Mouse (Mus musculus) right cerebral cortex, postnatal 36 days (tissue): ENCODE data around the gene Prr15l.

Experiments
- DNase-seq, 2 experiments: peaks; one replicate each; pipeline ENCODE4 v3.0.0; 2022; ENCODE audit warnings: low spot score in 2 of 2, mixed read lengths in 1 of 2

Gene Prr15l

DNA sequence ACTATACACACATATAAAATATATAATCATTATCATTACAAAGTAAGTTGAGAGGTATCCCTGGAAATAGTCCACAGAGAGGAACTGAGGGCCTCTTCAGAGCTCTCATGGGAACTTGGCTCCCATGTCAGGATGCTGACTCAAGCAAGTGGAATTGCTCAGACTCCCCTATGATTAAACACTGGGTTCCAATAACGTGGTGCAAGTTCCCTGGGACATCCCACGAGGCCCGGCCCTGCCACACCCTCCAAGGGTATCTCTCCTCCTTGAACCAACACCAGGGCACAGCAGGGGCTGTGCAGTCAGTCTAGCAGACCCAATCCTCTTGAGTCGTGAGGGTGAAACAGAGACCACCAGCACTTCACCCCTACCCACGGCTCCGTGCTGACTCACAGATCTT, 8.9 kb upstream of the Prr15l start:
- DNase-seq: no peak

DNA sequence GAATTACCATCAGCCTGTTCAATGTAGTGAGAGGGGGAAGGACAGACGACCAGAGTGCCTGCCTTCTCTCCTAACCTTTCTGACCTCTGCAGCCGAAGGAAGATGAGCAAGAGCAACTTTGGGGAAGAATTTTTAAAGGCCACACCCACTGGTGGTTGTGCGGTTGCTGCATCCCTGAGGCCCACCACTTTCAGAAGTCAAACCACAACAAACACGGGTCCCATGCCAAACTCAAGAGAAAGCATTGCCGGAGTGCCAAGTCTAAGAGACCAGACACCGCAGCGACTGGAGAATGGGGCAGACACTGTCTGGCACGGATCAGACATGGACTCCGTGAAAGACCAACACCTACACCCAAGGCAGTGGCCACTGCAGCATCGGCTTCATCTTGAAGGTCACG, 3.0 kb upstream of the Prr15l start:
- no peak for DNase-seq

DNA sequence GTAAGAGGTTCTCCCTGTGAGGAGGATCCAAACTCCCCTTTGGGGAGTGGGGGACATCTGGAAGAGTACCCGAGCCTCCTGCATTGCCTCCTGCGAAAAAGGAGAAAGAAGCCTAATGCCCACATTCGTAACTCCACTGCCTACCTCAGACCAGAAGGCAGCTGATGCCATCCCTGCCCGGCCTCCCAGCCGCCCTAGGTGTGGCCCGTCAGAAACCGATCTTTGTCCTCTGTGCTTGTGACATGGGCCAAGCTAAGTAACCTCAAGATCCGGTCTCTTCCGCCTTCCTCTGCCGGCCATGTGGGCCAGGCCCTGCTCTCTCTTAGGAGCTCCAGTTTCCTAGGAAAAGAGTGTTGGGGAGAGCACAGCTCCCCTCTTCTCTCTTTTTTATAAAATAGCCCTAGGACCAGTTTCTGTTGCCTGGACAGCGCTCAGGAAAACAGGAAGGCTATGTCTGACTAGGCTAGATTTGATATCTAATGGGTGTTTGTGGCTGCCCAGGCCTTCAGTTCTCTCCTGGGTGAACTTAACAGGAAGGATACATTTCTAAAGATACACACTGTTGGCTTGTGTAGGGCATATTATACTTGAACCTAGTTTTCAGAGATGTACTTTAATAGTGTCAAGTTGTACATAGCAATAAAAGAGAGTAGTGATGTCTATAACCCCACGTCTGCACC, 2.3 kb upstream of the Prr15l start:
- no peak for DNase-seq

DNA sequence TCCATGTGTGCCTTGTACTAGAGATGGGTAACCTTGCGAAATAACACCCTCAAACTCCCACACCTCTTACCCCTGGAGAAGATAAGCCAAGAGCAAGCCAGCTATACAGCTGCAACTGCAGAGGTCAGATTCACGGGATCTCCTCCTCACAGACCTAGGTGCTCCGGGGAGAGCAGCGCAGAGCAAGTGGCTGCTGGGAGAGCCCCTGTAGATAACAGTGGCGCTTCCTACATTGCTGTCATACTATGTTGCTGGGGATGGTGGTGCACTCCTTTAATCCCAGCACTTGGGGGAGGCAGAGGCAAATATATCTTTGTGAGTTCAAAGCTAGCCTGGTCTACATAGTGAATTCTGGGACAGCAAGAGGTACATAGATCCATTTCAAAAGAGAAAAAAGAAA, 1.3 kb upstream of the Prr15l start:
- DNase-seq: no peak

DNA sequence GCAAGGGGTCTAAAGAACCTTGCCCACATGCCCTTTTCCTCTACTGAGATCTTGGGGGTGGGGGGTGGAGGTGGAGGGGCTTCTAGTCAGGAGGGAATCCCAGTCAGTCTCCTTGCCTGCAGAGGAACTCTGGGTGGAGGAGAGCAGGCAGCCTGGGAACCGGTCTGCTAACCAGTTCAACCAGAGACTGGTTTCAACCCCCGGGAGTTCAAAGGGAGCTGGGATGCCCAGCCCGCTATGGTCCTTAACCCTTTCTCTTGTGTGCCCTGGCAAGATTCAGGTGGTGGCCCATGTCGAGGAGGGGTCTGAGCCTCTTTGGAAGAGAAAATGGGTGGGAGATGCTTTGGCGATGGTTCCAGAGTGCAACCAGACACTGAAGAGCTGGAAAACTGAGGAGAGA, 787 bp downstream of the Prr15l start:
- no peak for DNase-seq

DNA sequence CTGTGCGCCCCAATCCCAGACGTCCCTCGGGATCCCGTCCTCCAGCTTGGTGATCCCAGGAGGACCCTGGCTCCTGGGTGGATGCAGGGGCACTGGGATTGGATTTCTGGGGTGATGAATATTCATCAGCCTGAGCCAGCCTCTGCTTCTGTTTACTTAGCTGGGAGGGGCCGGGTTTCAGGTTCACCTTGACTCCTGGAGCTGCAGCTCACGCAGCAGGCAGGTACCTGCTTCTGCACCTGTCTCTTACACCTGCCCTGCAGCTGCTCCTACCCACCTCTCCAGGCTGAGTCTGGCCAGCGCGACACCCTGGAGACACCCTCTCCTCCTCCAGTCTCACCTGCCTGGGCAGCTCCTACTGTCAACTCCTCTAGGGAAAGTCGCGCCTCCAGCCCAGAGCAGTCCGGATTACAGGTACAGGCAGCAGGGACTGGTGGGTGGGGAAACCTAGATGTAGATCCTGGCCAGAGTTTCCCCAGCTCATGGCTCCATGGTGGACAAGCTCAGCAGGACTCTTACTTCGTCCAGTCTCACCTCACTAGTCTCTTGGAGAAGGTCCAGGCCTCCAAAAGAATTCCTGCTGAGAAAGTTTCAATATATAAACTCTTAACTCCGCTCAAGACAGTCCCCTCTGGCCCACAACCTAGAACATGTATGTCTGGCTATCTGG, 1.3 kb downstream of the Prr15l start:
- no peak for DNase-seq

DNA sequence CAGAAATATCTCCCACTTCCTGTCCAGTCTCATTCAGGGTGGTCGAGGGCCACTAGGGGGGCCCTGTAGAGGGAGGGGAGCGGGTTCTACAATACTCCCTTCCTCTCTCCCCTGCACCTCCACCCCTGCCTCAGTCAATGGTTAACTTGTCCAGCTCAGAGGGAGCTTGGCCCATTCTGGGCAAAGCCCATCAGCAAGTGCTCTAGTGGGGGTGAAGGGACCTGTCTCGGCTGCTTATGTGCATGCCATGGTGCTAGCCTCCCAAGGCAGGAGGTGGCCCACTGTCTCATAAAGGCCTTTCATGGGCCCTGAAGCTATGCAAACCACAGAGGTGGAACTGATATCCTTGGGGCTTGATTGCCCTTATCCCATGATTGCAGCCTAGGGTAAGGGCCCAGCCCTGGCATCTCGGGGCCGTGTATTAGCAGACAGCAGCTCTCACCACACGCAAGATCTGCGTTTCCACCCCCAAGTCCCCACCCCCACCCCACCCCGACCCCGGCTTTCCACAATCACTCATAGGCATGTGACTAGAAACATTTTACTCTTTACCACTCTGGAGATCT, 1.9 kb downstream of the Prr15l start:
- no peak for DNase-seq

DNA sequence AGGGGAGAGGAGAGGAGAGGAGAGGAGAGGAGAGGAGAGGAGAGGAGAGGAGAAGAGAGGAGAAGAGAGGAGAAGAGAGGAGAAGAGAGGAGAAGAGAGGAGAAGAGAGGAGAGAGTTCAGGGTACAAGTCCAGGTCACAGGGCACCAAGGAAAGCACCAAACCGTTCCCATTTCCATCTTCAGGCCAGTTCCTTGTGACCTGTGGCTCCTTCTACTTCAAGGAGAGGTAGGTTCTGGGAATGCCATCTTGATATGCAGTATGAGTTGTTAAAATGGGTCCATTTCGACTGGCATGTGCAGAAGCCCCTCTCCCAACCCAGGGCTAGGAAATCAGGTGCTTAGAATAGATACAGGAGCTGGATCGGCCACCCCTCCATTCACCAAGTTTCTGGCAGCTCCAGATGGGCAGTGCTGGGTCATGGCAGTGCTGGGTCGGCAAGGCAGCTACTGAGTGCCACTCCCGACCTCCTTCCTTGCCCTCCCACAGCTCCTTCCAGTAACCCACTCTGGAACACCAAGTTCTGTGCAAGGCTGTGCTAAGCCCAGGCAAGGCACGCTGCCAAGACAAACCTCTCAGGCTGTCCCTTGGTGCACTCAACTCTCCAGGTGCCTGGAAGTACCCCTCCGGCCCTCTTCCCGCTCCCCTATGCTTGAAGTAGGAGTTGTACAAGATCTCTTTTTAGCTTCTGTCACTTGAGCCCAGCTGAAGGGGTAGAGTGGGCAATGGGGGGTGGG, 3.6 kb downstream of the Prr15l start:
- no peak for DNase-seq

DNA sequence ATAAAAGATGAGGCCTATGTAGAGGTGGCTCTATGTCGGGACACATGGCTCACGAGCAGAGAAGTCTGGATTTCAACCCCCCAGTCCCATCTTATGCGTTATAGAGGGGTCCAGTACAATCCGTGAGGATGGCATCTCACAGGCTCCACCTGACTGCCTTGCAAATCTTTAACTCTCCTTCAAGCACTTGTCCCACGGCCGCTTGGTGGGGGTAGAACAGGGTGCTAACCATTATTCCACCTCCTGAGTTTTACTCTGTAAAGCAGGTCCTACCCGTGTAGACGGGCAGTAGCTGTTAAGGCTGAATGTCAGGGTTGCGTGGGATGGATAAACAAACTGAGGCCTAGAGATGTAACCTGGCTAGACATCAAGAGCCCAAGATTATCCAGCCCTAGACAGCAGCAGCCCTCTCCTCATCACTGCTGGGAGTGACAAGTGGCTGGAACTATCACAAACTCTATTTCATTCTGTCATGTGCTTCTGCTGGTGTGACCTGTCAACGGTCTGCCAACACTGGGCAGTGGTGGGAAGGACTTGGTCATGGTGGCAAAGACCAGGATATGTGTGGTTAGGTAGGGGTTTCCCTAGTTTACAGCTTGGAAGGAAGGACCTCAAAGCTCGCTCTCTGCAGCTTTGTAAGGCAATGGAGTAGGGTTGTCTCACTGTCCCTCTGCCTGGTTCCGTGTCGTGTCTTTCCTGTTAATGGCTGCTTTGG, 5.8 kb downstream of the Prr15l start:
- DNase-seq: no peak

DNA sequence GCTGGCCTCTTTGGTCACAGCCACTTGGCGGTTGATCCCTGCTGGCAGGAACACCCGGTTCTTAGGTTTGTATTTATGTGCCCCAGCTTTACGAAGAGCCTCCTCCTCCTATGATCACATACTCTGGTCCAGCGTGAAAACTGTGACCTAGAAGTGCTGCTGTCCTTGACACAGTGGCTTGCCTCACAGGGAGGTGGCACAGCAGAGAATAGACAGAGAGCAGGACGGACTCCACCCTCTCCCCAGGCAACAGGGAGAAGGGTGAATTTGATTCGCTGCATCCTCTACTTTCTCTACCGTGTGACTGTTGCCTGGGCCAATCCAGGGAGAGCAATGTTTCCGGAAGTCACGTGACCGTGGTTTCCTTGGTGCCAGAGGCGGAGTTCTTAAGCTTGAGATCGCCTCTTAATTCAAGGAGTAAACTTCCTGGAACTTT, 7.0 kb downstream of the Prr15l start:
- DNase-seq: no peak

DNA sequence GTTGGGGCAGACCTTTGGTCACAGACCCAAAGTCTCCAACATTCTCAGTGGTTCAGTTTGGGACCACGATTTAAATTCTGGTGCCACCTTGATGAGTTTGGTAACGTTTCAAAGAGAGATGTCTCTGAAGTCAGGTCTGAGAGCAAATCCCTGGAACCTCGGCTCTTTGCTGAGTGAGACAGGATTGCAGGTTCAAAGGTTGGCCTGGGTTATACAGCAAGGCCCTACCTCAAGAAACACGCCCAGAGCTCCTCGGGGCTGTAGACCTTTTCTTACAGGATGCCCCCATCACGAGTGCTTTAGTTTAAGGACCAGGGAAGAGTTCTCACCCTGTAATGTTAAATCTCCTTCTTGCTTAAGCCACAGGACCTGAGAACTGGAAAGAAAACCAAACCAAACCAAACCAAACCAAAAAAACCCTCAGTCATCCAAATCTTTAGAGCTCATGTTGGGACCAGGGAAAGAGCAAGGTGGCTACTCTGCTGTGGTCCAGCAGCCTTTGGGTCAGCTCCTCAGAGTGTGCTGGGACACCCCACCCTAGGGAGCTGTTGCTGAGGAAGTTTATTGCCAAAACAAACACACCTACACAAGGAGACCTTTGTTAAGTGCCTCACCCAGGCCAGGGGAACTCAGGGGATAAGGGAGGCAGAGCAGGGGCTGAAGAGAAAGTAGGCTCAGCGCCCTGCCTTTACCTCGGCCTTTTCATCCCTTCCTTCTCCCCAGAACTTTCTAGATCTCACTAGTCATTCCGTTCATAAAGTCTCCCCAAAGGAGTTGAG, 8.2 kb downstream of the Prr15l start:
- no peak for DNase-seq

DNA sequence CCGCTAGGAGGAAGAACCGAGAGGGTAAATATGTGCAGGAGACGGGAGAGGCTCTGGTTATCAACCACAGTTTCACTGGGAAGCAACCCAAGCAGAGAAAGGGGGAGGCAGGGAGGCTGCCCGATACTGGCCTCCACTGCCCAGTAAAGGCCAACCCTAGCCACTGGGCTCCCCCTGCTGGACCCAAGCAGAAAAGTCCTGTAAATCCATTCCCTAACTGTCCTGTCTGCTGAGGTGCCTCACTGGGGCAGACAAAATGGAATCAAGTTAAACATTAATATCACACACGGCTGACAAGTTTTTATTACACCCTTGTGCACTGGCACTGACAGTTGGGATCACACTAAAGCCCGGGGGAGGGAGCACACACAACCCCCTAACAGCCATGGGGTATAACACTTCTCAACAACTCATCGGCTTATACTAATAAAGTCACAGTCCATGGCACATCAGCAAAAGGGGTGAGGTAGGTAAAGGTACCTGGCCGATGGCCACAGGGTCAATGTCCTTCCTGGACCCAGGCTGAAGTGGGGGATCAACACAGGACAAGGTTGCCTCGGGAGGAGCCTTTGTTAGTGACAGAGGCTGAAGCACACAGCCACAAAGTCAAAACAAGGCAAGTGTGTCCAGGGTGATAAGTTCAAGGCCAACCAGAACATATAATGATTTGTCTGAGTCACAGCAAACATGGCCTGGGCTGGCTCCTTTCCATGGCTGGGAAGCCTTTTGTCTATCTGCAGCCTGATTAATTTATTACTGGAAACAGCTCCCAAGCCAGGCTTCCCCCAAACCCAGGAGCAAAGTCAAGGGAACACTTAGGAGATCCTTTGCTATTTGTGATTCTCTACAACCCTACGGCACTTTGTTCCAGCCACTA, 9.9 kb downstream of the Prr15l start:
- DNase-seq: no peak

DNA sequence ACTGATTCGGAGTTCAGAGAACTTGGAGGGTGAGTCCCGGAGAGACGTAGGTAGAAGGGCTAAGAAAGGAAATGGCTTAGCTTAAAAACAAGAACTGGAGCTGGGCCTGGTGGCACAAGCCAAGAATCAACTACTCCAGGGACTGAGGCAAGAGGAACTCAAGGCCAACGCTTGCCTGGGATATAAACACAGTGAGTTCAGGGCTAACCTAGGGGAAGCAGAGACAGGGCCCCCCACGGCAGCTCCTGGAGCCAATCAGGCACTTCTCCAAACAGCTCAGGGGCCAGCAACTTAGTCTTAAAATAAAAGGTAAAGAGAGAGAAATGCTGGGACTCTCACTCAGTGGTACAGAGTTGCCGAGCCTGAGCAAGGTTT, 10.5 kb downstream of the Prr15l start:
- no peak for DNase-seq

DNA sequence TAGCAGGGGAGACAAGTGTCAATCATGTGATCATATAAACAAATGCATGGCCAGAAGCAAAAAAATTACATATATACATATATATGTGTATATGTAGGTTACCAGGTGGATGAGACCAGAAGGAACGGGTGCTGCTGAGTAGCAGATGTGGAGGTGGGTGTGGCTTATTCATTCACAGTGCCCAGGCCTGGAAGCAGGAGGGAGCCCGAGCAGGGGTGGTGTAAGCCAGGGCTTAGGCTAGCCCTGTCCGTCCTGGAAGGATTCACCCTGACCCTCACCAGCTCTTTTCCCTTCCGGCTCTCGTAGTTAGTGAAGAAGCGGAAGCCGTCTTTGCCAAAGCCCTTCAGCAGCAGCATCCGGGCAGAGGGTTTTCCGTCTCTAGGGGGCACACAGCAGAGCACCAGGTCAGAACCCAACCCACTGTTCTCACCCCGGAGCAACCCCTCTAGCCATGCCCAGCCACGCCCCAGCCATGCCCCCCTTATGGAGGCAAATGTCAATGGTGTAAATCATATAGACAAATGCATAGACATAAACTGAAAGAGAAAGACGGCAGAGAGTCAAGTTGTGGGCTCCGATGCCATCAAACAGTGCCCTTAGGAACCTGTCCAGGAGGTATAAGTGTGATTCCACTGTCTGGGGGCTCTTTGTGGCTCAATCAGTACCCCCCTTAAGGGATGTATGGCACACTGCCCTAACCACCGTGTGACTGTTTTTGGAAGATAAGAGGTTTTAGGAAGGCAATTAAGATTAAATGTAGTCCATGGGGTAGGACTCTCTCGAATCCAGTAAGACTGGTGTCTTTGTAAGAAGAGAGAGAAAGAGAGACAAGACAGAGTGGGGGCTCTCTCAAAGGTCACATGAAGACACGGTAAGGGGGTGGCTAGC, 12.9 kb downstream of the Prr15l start:
- DNase-seq: no peak

DNA sequence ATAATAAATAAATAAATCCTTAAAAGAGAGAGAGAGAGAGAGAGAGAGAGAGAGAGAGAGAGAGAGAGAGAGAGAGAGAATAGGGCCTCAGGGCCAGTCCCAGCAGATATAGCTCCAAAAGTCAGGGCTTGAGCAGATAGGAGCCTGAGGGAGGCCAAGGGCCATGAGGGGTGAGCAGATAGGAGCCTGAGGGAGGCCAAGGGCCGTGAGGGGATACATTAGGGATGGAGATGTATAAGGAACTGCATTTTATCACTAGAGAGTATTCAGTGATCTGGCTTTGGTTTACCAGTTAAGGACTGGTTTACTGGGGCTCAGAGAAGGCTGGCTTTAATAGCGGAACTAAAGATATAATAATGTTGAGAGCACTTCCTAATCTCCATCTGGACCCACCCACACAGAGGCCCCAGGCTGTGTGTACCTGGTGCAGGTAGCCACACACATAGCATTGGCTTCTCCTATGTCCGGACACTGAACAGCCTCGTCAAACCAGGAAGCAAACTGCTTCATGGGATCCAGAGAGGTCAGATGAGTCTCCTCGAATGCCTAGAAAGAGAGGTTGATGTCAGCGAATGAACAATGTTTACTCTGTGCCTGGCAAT, 14.2 kb downstream of the Prr15l start:
- DNase-seq: no peak

DNA sequence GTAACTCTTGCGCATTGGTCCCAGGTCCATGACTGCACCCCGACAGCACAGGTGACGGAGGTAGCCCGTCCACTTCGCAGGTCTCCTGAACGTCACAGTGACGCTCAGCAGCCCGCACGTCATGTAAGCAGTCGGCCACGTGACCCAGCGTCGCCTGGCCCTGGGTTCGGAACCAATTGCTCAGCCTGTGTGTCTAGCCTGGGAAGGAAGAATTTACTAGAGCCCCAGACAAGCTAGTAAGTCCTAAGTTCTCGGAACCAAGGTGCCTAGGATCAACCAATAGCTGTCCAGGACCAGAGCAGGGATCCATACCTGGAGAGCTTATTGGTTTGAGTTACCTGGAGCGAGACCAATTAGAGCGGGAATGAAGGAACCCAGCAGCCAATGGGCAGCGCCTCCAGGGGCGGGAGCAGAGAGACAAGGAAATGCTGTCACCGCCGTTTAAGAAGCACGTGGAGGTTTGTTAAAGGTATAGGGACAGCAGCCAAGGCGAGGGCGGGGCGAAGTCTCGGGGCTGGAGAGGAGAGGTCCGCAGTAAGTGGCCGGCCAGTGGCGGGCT, 15.9 kb downstream of the Prr15l start, which contains the start of gene Pnpo:
Gene Pnpo (minus strand): TSS at position 241 of the 559 bp plus-strand sequence.
- DNase-seq: peak; percentile 94 to 96

DNA sequence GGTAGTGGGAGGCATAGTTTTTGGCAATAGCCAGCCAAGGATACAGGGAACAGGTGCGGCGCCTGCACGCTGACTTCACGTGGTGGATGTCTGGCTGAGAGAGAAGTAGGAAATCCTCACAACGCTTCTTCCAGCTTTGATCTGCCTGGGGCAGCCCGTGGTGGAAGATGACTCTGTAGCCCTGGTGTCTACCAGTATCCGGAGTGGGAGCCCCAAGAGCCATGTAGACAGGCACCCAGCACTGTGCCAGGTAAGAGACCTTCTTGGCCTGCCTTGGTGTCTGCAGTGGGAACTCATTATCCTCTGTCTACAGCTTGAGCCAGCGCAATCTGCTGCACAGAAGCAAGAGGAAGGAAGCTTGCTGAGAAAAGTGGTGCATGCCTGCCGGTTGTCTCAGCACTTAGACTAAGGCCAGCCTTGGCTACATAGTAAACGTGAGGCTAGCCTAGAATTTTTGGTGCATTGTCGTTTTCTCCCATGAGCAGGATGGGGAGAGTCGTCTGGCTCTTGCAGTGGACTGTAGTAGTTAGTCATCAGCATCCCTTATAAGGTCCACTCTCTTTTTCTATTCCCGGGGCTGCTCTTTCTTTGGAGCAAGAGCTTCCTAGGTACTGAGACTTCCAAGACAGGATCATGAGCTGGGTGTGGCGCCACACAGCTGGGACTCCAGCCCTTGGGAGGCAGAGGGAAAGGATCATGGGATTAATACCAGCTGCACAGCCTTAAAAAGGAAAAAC, 17.1 kb downstream of the Prr15l start:
- no peak for DNase-seq

DNA sequence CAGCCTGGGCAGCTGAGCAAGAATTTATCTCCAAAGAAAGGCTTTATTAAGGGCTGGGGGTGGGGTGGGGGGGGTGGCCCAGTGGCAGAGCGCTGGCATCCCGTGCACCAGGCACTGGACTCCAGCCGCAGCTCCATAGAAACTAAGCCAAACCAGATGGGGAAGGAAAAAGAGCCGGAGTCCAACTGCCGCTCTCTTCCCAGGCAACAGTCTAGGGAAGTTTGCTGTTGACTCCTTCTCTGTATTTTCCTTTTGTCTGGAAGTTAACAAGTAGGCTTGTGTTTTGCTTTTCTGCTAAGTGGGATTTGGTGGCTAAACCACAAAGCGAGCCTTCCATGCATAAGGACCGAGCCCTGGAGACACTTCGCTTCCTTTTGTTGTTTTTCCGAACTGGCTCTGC, 18.6 kb downstream of the Prr15l start:
- DNase-seq: no peak
